Mouse (Mus musculus) spleen, adult 2 months (tissue): ENCODE data around the gene Arhgap21. TPM values are rescaled to one million over a fixed set of nuclear protein-coding genes. Genes with fewer than 3 reads are reported as not detected.

Experiments
- DNase-seq, 2 experiments: peaks; one replicate each; pipeline versions ENCODE4 v3.0.0 to v3.0.0-alpha.2; 2012 to 2021; ENCODE audit warnings: low spot score in 2 of 2, low read depth in 1 of 2
- H3K27ac ChIP-seq: fragments of 200-500 bp; 2 replicates; pipeline ENCODE4 v1.5.1; 2012; ENCODE audit warnings: low read length, inconsistent platforms; ENCODE audit not compliant: insufficient read depth
- H3K27me3 ChIP-seq: fragments of 200-500 bp; 2 replicates; pipeline ENCODE4 v1.6.1; 2012; ENCODE audit warnings: mild to moderate bottlenecking, moderate library complexity, low read length, inconsistent platforms; ENCODE audit not compliant: control insufficient read depth, insufficient read depth
- H3K36me3 ChIP-seq: fragments of 200-500 bp; 2 replicates; pipeline ENCODE4 v1.6.1; 2012; ENCODE audit warnings: mild to moderate bottlenecking, low read length, inconsistent platforms; ENCODE audit not compliant: control insufficient read depth, insufficient read depth
- H3K4me1 ChIP-seq: fragments of 200-500 bp; 2 replicates; pipeline ENCODE4 v1.6.1; 2011; ENCODE audit warnings: inconsistent platforms; ENCODE audit not compliant: control insufficient read depth, insufficient read depth, insufficient read length
- H3K4me3 ChIP-seq: fragments of 200-500 bp; 2 replicates; pipeline ENCODE4 v1.5.1; 2011; ENCODE audit warnings: mild to moderate bottlenecking, inconsistent platforms; ENCODE audit not compliant: insufficient read depth, insufficient read length; ENCODE audit errors: extremely low read depth
- CTCF ChIP-seq: fragments of 200-500 bp; IDR thresholded peaks from 2 replicates; pipeline ENCODE4 v1.5.1; 2011; ENCODE audit warnings: mild to moderate bottlenecking, inconsistent platforms; ENCODE audit not compliant: insufficient read depth, insufficient read length, insufficient replicate concordance; ENCODE audit errors: extremely low read depth
- POLR2A ChIP-seq: fragments of 200-500 bp; IDR thresholded peaks from 2 replicates; pipeline ENCODE4 v1.6.1; 2011; ENCODE audit warnings: low read depth, low read length, inconsistent platforms
- WGBS: fragments of 180-500 bp; shearing (Covaris S2); methylation state at CpG from one replicate; pipeline ENCODE4 v1.1.7; 2018; 5-methylcytosine and 5-hydroxymethylcytosine counted together
- polyA plus RNA-seq: library from polyadenylated mRNA; depleted of rRNA; stranded (reverse); fragments of >200 nt; gene quantifications from 2 replicates; pipeline ENCODE4 v1.2.3, GENCODE M21; 2012; rRNA removed

Gene Arhgap21
- polyA plus RNA-seq, 1 experiment = 3.4 TPM

DNA sequence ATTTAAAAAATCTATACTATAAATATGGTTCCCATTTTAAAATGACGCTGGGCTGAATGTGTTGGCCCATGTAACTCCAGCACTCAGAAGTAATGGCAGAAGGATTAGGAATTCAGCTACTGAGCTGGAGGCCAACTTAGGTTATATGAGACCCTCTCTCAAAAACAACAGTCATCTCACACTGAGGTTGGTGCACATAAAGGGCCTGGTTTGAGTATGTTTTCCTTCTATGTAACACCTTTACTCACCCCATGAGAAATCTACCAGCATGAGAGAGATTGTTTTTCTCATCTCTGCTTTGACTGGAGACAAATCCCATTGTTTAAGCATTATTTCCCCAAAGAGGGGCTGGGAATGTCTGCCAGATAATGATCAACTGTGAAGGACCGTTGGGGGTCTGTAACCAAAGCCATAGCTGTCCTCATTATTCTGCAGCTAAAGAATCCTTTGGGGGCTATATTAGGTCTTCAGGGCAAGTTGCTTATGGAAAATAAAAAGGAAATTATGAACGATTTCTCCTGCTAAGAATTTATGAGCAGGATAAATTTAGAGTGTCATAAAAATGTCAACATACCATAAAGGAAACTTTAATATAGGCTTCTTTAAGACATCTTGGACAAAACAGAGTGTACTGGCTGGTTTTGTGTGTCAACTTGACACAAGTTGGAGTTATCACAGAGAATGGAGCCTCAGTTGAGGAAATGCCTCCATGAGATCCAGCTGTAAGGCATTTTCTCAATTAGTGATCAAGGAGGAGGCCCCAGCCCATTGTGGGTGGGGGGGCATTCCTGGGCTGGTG is 136.9 kb downstream of the Arhgap21 start:
- Histone ChIP-seq H3K4me3 (no peak overlapping the region), H3K36me3 (no peaks in the 10 kb centered on the region), H3K27ac (no peak overlapping the region), H3K27me3 (no peaks in the 10 kb centered on the region), H3K4me1 (no peaks in the 10 kb centered on the region)
- DNase-seq = no peak
- TF ChIP-seq POLR2A (no peak), CTCF (no peak)
- 73% methylated on average over 3 of the region's 3 CpGs for WGBS

DNA sequence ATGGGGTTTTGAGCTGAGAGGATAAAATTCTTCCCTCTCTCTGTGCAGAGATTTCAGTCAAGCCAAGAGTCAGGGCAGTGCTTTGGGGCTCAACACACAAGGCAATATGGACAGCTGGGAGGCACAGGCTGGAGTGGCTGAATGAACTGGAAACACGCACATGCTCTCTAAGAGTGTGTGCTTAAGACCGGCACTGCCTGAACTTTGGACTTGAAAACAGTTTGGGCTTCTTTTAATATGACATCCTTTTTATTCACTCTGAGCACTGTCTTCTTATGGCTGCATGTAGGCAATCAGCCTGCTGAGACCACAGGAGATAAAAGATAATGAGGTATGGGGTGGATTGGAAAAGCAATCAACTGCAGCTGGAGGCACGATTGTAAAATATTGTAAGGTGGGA is 137.8 kb downstream of the Arhgap21 start:
- Histone ChIP-seq H3K4me1 (no peaks in the 10 kb centered on the region), H3K4me3 (no peak overlapping the region), H3K27me3 (no peaks in the 10 kb centered on the region), H3K36me3 (no peaks in the 10 kb centered on the region), H3K27ac (no peak overlapping the region)
- no peak for DNase-seq
- TF ChIP-seq POLR2A (no peak), CTCF (no peak)
- WGBS = 87% methylated on average over 3 of the region's 3 CpGs

DNA sequence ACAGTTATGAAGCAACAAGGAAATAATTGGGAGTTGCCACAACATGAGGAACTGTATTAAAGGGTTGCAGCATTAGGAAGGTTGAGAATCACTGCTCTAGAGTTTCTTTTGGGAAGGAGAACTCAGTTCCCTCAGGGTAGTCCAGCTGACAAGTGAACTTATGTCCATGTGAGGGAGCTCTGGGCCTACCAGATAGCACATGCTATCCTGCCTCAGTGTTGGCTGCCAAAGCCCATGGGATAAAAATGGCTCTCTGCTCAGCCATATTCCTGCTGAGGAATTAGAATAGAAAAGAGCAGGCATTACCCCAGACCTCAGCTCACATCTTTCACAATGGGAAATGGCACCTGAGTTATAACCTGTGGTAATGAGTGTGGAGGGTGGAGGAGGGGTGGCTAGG is 142.4 kb downstream of the Arhgap21 start:
- Histone ChIP-seq H3K27me3 (no peaks in the 10 kb centered on the region), H3K36me3 (no peaks in the 10 kb centered on the region), H3K4me3 (no peak overlapping the region), H3K4me1 (no peaks in the 10 kb centered on the region), H3K27ac (no peak overlapping the region)
- no peak for DNase-seq
- TF ChIP-seq CTCF = no peak
- TF ChIP-seq POLR2A = no peak

DNA sequence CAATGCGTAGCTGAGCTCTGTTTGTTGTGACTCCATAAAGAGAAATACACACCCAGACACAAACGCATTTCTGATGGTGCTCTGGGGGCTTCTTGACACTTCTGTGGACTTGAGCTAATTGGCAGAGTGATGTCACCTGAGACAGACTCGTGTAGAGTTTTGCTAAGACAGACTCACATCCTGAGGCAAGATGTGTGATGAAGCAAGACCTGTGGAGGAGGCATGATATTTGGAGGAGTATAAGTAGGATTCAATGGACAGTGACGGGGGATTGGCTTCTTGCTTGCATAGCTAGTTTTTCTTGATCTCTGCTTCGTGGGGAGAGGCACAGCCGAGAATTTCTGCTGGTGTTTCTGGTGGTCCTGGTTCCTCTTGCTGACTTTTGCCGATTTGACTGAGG is 150.5 kb downstream of the Arhgap21 start:
- Histone ChIP-seq H3K36me3 (no peaks in the 10 kb centered on the region), H3K27ac (no peak overlapping the region), H3K27me3 (no peaks in the 10 kb centered on the region), H3K4me3 (no peak overlapping the region), H3K4me1 (no peaks in the 10 kb centered on the region)
- 81% methylated on average over 7 of the region's 7 CpGs for WGBS
- no peak for DNase-seq
- no peak for TF ChIP-seq POLR2A
- no peak for TF ChIP-seq CTCF

DNA sequence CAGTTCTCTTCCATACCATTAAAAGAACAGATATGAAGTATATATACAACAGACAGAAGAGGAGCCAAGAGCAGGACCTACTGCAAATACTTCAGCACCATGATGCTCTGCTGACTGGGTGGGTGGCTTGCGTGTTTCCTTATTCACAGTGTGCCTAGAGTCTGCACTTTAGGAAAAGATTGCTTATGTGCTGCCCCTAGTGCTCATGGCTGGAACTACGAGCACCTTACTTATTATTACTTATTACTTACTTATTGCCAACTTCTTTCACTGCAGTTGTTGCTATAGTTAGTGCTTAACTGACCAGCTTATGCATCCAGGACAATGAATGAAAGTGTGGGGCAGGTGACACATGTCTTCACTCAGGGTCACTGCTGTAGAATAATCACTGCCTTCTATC is 154.7 kb downstream of the Arhgap21 start:
- H3K4me1 ChIP-seq = no peaks in the 10 kb centered on the region
- H3K4me3 ChIP-seq = no peak overlapping the region
- no peaks in the 10 kb centered on the region for H3K27me3 ChIP-seq
- H3K27ac ChIP-seq = no peak overlapping the region
- DNase-seq = no peak
- TF ChIP-seq CTCF (no peak), POLR2A (no peak)
- 91% methylated on average over 2 of the region's 2 CpGs for WGBS
- H3K36me3 ChIP-seq = no peaks in the 10 kb centered on the region

DNA sequence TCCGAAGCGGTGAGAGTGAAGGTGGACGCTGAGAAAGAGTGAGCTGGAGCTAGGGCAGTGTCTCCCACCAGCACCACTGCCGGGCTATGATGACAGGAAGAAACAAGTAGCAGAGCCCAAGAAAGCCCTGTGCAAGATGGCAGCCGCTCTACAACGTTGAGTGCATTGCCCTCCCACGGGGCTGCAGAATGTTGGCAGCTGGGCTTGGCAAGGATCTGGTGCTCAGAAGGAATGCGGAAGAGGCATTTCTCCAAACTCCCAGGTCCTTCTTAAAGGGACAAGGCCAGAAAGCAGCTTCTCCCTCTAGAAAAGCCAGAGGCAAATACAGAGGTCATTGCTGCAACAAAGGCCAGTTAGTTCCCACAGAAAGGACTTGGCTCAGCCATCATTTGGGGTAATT is 157.2 kb downstream of the Arhgap21 start:
- Histone ChIP-seq H3K27me3 (no peaks in the 10 kb centered on the region), H3K4me1 (no peaks in the 10 kb centered on the region), H3K4me3 (no peak overlapping the region), H3K27ac (no peak overlapping the region), H3K36me3 (no peaks in the 10 kb centered on the region)
- no peak for DNase-seq
- 90% methylated on average over 8 of the region's 8 CpGs for WGBS
- no peak for TF ChIP-seq POLR2A
- TF ChIP-seq CTCF = no peak

DNA sequence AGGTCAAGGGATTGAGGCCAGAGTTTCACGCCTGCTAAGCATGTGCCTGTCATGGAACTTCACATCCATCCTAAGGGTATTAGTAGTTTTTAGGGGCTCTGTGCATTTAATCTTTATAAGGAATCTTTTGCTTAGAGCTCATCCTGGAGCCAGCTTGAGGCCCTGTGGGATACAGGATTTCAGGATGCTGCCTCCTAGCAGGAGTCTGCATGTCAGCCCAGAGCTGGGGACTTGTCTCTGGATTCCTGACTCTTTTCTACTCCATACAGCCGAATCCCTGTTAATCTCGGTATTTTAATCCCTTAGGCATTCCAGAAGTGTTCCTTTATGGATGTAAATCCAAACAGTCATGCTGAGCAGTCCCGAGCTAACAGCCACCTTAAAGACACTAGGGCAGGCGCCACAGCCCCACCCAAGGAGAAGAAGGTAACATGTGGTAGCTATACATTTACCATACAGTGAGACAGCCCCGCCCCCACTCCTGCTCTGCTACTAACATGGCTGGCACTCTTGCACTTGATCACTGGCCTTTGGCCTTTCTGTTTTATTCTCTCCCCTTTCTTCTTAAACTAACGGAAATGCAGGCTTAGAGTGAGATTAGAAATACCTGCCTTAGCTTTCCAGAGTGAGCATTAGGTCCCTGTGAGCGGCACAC is 167.3 kb downstream of the Arhgap21 start:
- no peaks in the 10 kb centered on the region for H3K4me1 ChIP-seq
- no peak overlapping the region for H3K27ac ChIP-seq
- no peak overlapping the region for H3K4me3 ChIP-seq
- DNase-seq = no peak
- H3K36me3 ChIP-seq = no peaks in the 10 kb centered on the region
- WGBS = 88% methylated on average over 8 of the region's 8 CpGs
- no peaks in the 10 kb centered on the region for H3K27me3 ChIP-seq
- TF ChIP-seq POLR2A = no peak
- TF ChIP-seq CTCF = no peak

Other genes with a start within 250 kb of the Arhgap21 start
- gene Enkur, start 236.5 kb upstream of the Arhgap21 start, polyA plus RNA-seq = not detected in 2 replicates
- 0.85 and 1.2 TPM in 2 replicates for gene Thnsl1, start 236.8 kb upstream of the Arhgap21 start, polyA plus RNA-seq